Mouse (Mus musculus): ENCODE measurements around the gene Atg2b.

DNA sequence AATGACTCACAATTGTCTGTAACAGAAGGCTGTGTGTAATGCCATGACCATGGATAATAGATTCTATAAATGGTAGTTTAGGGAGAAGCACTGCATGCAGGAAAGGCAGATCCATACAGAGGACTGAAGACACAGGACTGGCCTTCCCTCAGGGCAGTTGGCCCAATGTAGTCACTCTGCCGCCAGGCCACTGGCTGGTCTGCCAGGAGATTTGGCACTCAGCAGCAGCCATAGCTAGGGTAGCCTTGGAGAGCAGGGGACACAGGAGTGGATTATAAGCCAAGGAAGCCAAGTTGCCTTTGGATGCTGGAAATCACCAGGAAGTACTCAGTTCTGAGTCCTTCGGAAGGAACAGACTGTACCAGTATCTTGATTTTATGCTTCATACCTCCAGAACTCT lies 9.0 kb upstream of the Atg2b start:
- no peak for TF ChIP-seq CTCF (IDR thresholded peaks at IDR 0.05; ENCODE audit: low read depth, low read length)
- TF ChIP-seq POLR2A (IDR thresholded peaks at IDR 0.05; ENCODE audit: insufficient read depth, low read length) = no peak
